Mouse (Mus musculus) embryonic facial prominence, embryonic 14.5 days (tissue): Measurements from ENCODE around the gene Afap1. TPM values are rescaled to one million over a fixed set of nuclear protein-coding genes. Genes with fewer than 3 reads are reported as not detected.

Experiments used
- ATAC-seq: fragments of 200-750 bp; cut with Nextera tagmentation; 2 replicates; pipeline ENCODE4 v1.8.0; 2017; ENCODE audit warnings: low read depth, moderate number of reproducible peaks, moderate TSS enrichment
- DNase-seq: peaks from one replicate; pipeline ENCODE4 v3.0.0-alpha.2; 2015; ENCODE audit warnings: low spot score
- H3K27ac ChIP-seq: fragments of 300-500 bp; sonication (generic); replicated peaks from 2 replicates; pipeline ENCODE4 v1.5.1; 2014; ENCODE audit warnings: low read depth, mild to moderate bottlenecking, low read length, moderate library complexity
- H3K27me3 ChIP-seq: fragments of 300-500 bp; sonication (generic); replicated peaks from 2 replicates; pipeline ENCODE4 v1.6.1; 2014; ENCODE audit warnings: low read length; ENCODE audit not compliant: control insufficient read depth, insufficient read depth
- H3K36me3 ChIP-seq: fragments of 300-500 bp; sonication (generic); 2 replicates; pipeline ENCODE4 v1.6.1; 2014; ENCODE audit warnings: low read length, mixed read lengths; ENCODE audit not compliant: control insufficient read depth, insufficient read depth
- H3K4me1 ChIP-seq: fragments of 300-500 bp; sonication (generic); 2 replicates; pipeline ENCODE4 v1.6.1; 2014; ENCODE audit warnings: antibody characterized with exemption, low read length; ENCODE audit not compliant: control insufficient read depth, insufficient read depth
- H3K4me2 ChIP-seq: fragments of 300-500 bp; sonication (generic); 2 replicates; pipeline ENCODE4 v1.6.1; 2014; ENCODE audit warnings: low read depth, mild to moderate bottlenecking, low read length, moderate library complexity, mixed read lengths
- H3K4me3 ChIP-seq: fragments of 300-500 bp; sonication (generic); 2 replicates; pipeline ENCODE4 v1.5.1; 2014; ENCODE audit warnings: low read depth, mild to moderate bottlenecking, low read length
- H3K9ac ChIP-seq: fragments of 300-500 bp; sonication (generic); 2 replicates; pipeline ENCODE4 v1.6.1; 2014; ENCODE audit warnings: low read depth, mild to moderate bottlenecking, low read length, moderate library complexity, mixed read lengths
- H3K9me3 ChIP-seq: fragments of 300-500 bp; sonication (generic); 2 replicates; pipeline ENCODE4 v1.6.1; 2016; ENCODE audit warnings: low read length; ENCODE audit not compliant: control insufficient read depth
- WGBS: fragments of 180-500 bp; shearing (Covaris S2); extraction: QIAGEN DNeasy Blood & Tissue Kit; methylation state at CpG from one replicate; pipeline ENCODE4 v1.1.7; 2014; 5-methylcytosine and 5-hydroxymethylcytosine counted together
- polyA plus RNA-seq: library from polyadenylated mRNA; unstranded; fragments of >200 nt; fragmentation: Nextera tagmentation; extraction: Ambion mirVana; gene quantifications from 2 replicates; pipeline ENCODE4 v1.2.1, GENCODE M21; 2014

Gene Afap1
- polyA plus RNA-seq, 1 experiment from 2014 or later, result 28.0 TPM

DNA sequence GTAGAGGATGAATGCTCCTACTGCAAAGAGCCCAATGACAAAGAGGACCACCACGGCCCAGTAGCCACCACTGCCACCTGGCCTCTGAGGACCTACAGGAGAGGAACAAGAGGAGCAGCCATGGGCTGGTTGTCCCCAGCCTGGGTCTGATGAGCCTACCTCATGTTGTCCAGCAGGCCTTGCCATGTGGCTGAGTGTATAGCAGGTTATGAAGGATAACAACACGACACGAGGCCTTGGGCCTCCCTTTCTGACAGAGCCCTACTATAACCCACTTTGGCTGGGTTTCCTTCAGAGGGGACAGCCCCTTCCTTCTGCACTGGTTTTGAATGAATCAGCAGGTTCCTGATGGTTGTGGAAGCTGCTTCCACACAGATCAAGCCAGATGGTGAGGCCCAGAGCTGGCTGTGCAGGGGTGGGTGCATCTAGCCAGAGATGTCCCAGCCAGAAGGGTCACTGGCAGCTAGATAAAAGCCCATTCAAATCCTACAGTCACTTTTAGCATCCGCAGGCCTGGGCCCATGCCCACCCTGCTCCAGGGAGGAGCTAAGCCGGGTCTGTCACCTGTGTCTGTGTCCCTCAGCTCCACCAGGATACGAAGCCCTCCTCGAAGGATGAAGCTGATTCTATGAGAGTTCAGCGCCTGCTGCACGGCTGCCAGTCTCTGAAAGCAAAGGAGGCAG, 131.0 kb downstream of the Afap1 start:
- WGBS, result 82% methylated on average over 9 of the region's 9 CpGs
- H3K9ac ChIP-seq, result no peak overlapping the region
- H3K27me3 ChIP-seq, result no peaks in the 10 kb centered on the region
- no peak overlapping the region for H3K27ac ChIP-seq
- H3K4me1 ChIP-seq, result no peaks in the 10 kb centered on the region
- DNase-seq (no peak), ATAC-seq (no peak)
- no peak overlapping the region for H3K4me2 ChIP-seq
- H3K9me3 ChIP-seq, result no peaks in the 10 kb centered on the region
- H3K4me3 ChIP-seq, result no peak overlapping the region
- H3K36me3 ChIP-seq, result 0 out of 2 replicates have a peak, but pooled peaks cover under 1% of the 10 kb centered on the region

DNA sequence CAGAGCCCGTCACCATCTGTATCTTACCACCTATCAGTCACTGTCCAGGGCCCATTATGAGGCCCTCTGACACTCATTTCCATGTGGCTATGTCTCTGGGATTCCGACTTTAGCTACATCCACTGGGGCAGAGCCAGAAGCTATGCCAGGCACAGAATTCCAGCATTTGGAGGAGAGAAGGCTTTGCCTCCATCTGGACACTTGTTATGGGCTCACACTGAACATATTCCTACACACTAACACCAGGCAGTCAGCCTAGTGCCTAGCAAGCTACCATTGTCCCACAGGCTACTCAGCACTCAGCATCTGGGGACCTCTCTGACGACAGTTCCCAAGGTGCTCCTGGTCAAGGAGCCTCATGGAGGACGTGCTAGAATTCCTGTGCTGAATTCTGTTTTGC, 132.0 kb downstream of the Afap1 start:
- ATAC-seq (no peak), DNase-seq (no peak)
- Histone ChIP-seq H3K9ac (no peak overlapping the region), H3K27ac (no peak overlapping the region), H3K4me2 (no peak overlapping the region), H3K36me3 (no peaks in the 10 kb centered on the region), H3K27me3 (no peaks in the 10 kb centered on the region), H3K9me3 (no peaks in the 10 kb centered on the region), H3K4me3 (no peak overlapping the region), H3K4me1 (no peaks in the 10 kb centered on the region)
- 80% methylated on average over 4 of the region's 4 CpGs for WGBS

DNA sequence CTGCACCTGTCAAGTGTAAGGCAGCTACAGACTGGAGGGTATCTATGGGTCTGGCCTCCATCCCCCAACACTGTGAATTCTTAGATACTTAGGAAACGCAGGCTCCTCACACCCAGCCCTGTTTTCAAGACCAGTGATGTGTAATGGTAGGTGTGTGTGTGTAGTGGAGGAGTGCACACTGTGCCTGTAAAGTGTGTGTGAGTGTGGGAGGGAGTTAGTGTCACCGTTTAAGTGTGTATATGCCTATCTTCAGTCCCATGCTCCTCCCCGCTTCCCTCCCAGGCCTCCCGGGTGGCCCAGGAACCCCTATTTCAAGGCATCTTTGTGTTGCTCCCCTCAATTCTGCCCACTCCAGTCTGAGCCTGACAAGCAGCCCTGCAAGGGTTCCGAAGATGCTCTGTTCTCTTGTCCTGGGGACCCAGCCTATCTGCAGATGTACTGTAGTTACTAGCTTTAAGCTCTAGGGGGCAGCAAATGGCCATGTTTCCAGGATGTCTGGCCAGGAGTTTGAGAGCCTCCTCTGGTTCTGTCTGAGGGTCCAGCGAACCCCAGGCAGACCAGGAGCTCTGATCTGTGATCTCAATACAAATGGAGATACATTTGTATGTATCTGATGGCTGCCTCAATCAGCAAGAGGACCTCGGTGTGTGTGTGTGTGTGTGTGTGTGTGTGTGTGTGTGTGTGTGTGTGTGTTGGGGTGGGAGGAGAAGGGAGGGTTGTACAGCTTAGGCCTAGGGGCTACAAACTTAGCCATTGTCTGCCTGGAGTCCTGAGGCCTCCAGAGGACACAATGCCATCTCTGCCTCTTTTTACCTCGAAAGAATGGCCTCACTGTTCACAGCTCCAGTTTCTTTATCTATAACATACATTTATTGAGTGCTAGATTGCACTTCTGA, 140.7 kb downstream of the Afap1 start:
- no peak overlapping the region for H3K9ac ChIP-seq
- H3K4me2 ChIP-seq, result no peak overlapping the region
- 39% methylated on average over 8 of the region's 8 CpGs for WGBS
- H3K27me3 ChIP-seq, result no peaks in the 10 kb centered on the region
- H3K27ac ChIP-seq, result no peak overlapping the region
- ATAC-seq (peak; percentile 30; the same call in 1 of the 2 replicates), DNase-seq (peak; percentile 82)
- no peaks in the 10 kb centered on the region for H3K9me3 ChIP-seq
- H3K36me3 ChIP-seq, result peaks cover 12% of the 10 kb centered on the region; the same call in 1 of the 2 replicates
- H3K4me1 ChIP-seq, result no peaks in the 10 kb centered on the region
- no peak overlapping the region for H3K4me3 ChIP-seq

DNA sequence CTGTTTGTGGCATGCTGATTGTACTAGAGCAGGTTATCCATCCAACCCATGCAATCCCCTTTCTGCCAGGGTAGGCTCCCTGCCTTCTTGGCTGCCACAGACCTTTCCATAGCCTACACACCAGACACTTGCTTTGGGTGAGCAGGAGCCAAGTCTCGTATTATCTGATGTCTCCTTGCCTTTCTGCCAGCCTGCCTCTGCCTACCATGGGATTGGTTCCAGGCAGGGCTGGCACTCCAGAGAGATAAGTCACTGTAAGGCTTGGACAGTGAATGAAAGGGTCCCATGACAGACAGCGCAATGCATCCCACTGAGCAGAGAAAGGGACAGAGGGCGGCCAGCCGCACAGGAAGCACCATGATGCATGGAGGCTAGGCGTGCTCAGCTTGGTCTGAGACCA, 146.5 kb downstream of the Afap1 start:
- 90% methylated on average over 5 of the region's 5 CpGs for WGBS
- no peak for ATAC-seq

DNA sequence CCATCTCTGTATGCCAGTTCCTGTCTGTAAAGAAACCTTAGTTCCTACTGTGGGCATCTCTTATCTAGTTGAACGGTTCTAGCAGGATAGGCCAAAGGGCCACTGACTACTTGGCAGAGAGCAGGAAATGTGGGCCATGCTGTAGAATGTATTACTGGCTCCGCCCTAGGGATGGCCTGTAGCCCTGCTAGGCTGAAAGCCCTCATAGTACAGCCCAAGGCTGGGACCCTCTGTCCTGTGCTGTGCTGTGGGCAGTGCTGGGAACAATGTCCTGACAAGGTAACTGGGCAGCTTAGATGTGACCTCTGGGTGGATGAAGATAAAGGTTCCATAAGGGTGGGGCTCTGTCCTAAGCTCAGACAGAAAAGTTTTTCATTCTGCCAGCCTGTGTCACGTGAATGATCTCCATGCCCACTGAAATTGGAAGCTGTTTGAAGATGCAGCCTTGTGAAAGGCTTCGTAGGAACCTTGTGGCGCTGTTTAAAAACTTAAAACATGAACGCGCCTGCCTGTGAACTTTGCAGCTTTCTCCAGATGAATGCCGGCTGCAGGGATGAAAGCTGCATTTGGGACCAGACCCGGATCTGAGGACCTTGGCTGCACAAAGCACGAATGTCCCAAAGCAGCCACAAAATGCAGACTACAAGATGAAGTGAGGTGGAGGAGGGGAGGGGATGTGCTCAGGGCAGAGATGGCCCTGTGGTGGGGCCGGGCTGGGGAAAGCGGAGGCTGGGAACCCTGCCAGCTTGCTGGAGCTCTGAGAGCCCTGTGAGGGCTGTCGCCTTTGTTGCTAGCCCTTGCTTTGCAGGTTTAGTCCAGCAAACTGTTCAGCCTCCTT, 147.5 kb downstream of the Afap1 start:
- ATAC-seq (peak; percentile 86), DNase-seq (peak; percentile 85)
- peaks cover 17% of the 10 kb centered on the region for H3K4me1 ChIP-seq
- WGBS, result 45% methylated on average over 13 of the region's 13 CpGs
- no peaks in the 10 kb centered on the region for H3K27me3 ChIP-seq
- H3K36me3 ChIP-seq, result peaks cover 12% of the 10 kb centered on the region; the same call in 1 of the 2 replicates
- H3K9ac ChIP-seq, result 0 out of 2 replicates have a peak overlapping the region, but pooled peaks have one; percentile 22
- peak overlapping the region; percentile 56; the same call in 1 of the 2 replicates for H3K27ac ChIP-seq
- no peak overlapping the region; the same call in 1 of the 2 replicates for H3K4me2 ChIP-seq
- no peak overlapping the region for H3K4me3 ChIP-seq
- no peaks in the 10 kb centered on the region for H3K9me3 ChIP-seq

More for the DNA sequence above, 146.5 kb downstream of the Afap1 start:
- Histone ChIP-seq H3K27ac (no peak overlapping the region), H3K36me3 (peaks cover 12% of the 10 kb centered on the region; the same call in 1 of the 2 replicates), H3K4me3 (no peak overlapping the region), H3K4me1 (peaks cover 17% of the 10 kb centered on the region), H3K9me3 (no peaks in the 10 kb centered on the region), H3K9ac (no peak overlapping the region), H3K4me2 (no peak overlapping the region), H3K27me3 (no peaks in the 10 kb centered on the region)
- DNase-seq, result no peak

DNA sequence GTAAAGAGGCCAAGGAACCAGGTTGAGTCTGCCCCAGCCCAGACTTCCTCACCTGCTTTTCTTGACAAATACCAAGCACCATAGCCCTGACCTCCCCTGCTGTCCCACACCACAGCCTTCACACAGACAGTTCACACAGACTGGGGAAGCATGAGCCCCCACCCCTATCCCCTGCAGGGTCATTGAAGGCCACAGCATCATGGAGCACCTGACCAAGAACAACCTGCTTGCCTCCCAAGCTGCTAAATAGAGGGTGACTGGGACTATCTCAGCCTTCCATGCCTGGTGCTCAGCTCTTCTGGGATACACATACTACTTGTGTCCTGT, 148.1 kb downstream of the Afap1 start:
- DNase-seq (no peak), ATAC-seq (peak; percentile 27)
- H3K36me3 ChIP-seq, result peaks cover 12% of the 10 kb centered on the region; the same call in 1 of the 2 replicates
- H3K4me2 ChIP-seq, result no peak overlapping the region; the same call in 1 of the 2 replicates
- 0 out of 2 replicates have a peak overlapping the region, but pooled peaks have one; percentile 22 for H3K9ac ChIP-seq
- H3K27me3 ChIP-seq, result no peaks in the 10 kb centered on the region
- no peaks in the 10 kb centered on the region for H3K9me3 ChIP-seq
- peak overlapping the region; percentile 56; the same call in 1 of the 2 replicates for H3K27ac ChIP-seq
- peaks cover 17% of the 10 kb centered on the region for H3K4me1 ChIP-seq
- H3K4me3 ChIP-seq, result no peak overlapping the region

DNA sequence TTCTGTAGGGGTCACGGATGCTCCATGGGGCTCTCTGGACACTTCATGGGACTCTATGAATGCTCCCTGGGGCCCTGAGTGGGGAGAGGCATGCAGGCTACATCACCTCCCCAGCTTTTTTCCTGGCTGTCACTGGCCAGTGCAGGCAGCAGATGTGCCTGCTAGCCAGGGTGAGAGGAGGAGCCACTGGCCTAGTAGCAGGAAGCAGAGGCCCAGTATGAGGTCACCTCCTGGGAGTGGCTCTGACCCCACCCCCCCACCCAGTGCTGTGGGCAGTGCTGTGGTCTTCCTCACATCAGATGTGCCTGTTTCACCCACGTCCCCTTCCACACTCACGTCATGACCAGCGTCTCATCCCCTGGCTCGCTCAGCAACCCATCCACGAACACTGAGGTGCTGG, 148.6 kb downstream of the Afap1 start:
- 92% methylated on average over 2 of the region's 6 CpGs for WGBS
- Histone ChIP-seq H3K36me3 (peaks cover 11% of the 10 kb centered on the region; the same call in 1 of the 2 replicates), H3K4me1 (peaks cover 17% of the 10 kb centered on the region), H3K4me2 (no peak overlapping the region), H3K9ac (no peak overlapping the region), H3K9me3 (no peaks in the 10 kb centered on the region), H3K27ac (no peak overlapping the region), H3K27me3 (no peaks in the 10 kb centered on the region), H3K4me3 (no peak overlapping the region)
- DNase-seq (no peak), ATAC-seq (no peak)

DNA sequence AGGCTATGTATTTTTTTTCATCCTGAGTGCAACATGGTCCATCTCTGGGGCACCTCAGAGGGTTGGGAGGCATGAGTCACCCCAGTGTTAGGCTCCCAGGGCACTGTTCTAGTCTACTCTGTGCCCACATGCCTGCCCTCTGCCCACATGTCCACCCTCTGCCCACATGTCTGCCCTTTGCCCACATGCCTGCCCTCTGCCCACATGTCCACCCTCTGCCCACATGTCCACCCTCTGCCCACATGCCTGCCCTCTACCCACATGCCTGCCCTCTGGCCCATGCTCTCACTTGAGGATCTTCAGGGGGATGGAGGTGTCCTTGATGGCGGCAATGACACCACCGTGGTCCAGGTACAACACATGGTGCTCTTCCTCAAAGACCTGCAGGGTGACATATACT, 150.0 kb downstream of the Afap1 start:
- no peak overlapping the region for H3K9ac ChIP-seq
- H3K27ac ChIP-seq, result no peak overlapping the region
- WGBS, result 84% methylated on average over 2 of the region's 2 CpGs
- no peaks in the 10 kb centered on the region for H3K27me3 ChIP-seq
- no peaks in the 10 kb centered on the region for H3K9me3 ChIP-seq
- no peak overlapping the region for H3K4me2 ChIP-seq
- DNase-seq, result no peak
- no peak for ATAC-seq
- H3K4me1 ChIP-seq, result peaks cover 17% of the 10 kb centered on the region
- peaks cover 6% of the 10 kb centered on the region; the same call in 1 of the 2 replicates for H3K36me3 ChIP-seq
- no peak overlapping the region for H3K4me3 ChIP-seq
